Mouse (Mus musculus) monocyte, adult 5-6 weeks (primary cell): ENCODE measurements around the gene Cts7. TPM values are rescaled to one million over a fixed set of nuclear protein-coding genes. Genes with fewer than 3 reads are reported as not detected.

Source experiments
- ATAC-seq: fragments of 153-309, 156-312 bp; replicated peaks from 2 replicates; pipeline ENCODE4 v1.8.0; 2017; ENCODE audit warnings: mild to moderate bottlenecking; ENCODE audit not compliant: low TSS enrichment, insufficient number of reproducible peaks, severe bottlenecking, poor library complexity, low FRiP score
- total RNA-seq: library from RNA; stranded (forward); fragments of 200-1000, 200-491, 200-594 nt; gene quantifications from 3 replicates; pipeline ENCODE4 v1.2.3, GENCODE M21; 2017

Gene Cts7
- total RNA-seq: not detected in 3 replicates

GRCm38 (mm10) chr13:61358097-61358496 is at the start of gene Cts7:
Cts7 (minus strand) TSS chr13:61358197.
- ATAC-seq: no peak

Other genes starting within 250 kb of the Cts7 start
- not detected in 3 replicates for gene Ctsr, start 193.9 kb downstream of the Cts7 start, total RNA-seq
- not detected in 3 replicates for gene Cts6, start 154.8 kb downstream of the Cts7 start, total RNA-seq
- not detected in 3 replicates for gene Cts8, start 102.8 kb downstream of the Cts7 start, total RNA-seq
- gene Gm49398, start 69.4 kb downstream of the Cts7 start, total RNA-seq: not detected in 3 replicates
- not detected in 3 replicates for gene Ctsm, start 183.6 kb upstream of the Cts7 start, total RNA-seq
- not detected in 3 replicates for gene Gm49352, start 210.0 kb upstream of the Cts7 start, total RNA-seq
- not detected in 3 replicates for gene Cts3, start 211.9 kb upstream of the Cts7 start, total RNA-seq